Mouse (Mus musculus) olfactory bulb, adult 2 months (tissue): ENCODE measurements at regions not wholly inside any gene's neighbourhood (a gene's known extent, or its start where the extent isn't known, plus 50 kb on each side); places are given as distances from the start of the nearest gene placed in this dataset.

ENCODE experiments used
- CTCF ChIP-seq: fragments of 200-500 bp; IDR thresholded peaks from 2 replicates; pipeline ENCODE4 v1.5.1; 2012; ENCODE audit warnings: low read depth, mild to moderate bottlenecking, low read length, moderate library complexity; ENCODE audit not compliant: insufficient read depth
- POLR2A ChIP-seq: fragments of 200-500 bp; IDR thresholded peaks from 2 replicates; pipeline ENCODE4 v1.6.1; 2012; ENCODE audit warnings: mild to moderate bottlenecking, low read depth, low read length, moderate library complexity; ENCODE audit not compliant: insufficient read depth

- no peak for TF ChIP-seq CTCF
- no peak for TF ChIP-seq POLR2A
Observed at GRCm38 (mm10) chr13:44195365-44195764, 410.8 kb downstream of the Cd83 start.
